Mouse (Mus musculus) adrenal gland, postnatal 4 days (tissue): Measurements from ENCODE around the gene Sun1. TPM values are rescaled to one million over a fixed set of nuclear protein-coding genes. Genes with fewer than 3 reads are reported as not detected.

Experiments
- DNase-seq, 2 experiments: peaks; one replicate each; pipeline ENCODE4 v3.0.0; 2021 to 2022; ENCODE audit warnings: low spot score in 2 of 2, mixed read lengths in 2 of 2
- total RNA-seq, 2 experiments: library from RNA; stranded (reverse); gene quantifications; 2 replicates each; pipeline ENCODE4 v1.2.3; 2021

Sun1 gene
- total RNA-seq, 2 experiments from 2014 or later, result 78.5 to 81.6 TPM

- DNase-seq, result no peak
Measured at GRCm38 (mm10) chr5:139206081-139206480, 5.6 kb downstream of the Sun1 start.

GRCm38 (mm10) chr5:139206525-139206924 lies 6.1 kb downstream of the Sun1 start:
- DNase-seq, result no peak

- no peak for DNase-seq
Measured at GRCm38 (mm10) chr5:139208183-139208582, 7.7 kb downstream of the Sun1 start.

GRCm38 (mm10) chr5:139208871-139209684 lies 8.6 kb downstream of the Sun1 start:
- DNase-seq, result no peak

GRCm38 (mm10) chr5:139209685-139210026 lies 9.2 kb downstream of the Sun1 start:
- DNase-seq, result no peak

GRCm38 (mm10) chr5:139211737-139212385 lies 11.4 kb downstream of the Sun1 start:
- DNase-seq, result no peak

- no peak for DNase-seq
Measured at GRCm38 (mm10) chr5:139214298-139214697, 13.9 kb downstream of the Sun1 start.

- no peak for DNase-seq
Measured at GRCm38 (mm10) chr5:139215184-139215583, 14.7 kb downstream of the Sun1 start.

- no peak for DNase-seq
Measured at GRCm38 (mm10) chr5:139216121-139216520, 15.7 kb downstream of the Sun1 start.

GRCm38 (mm10) chr5:139216774-139217173 lies 16.3 kb downstream of the Sun1 start:
- no peak for DNase-seq

GRCm38 (mm10) chr5:139220006-139220515 lies 19.6 kb downstream of the Sun1 start:
- no peak for DNase-seq

- DNase-seq, result no peak
Measured at GRCm38 (mm10) chr5:139220610-139221009, 20.2 kb downstream of the Sun1 start.

- no peak for DNase-seq
Measured at GRCm38 (mm10) chr5:139223331-139223730, 22.9 kb downstream of the Sun1 start.

- no peak for DNase-seq
Measured at GRCm38 (mm10) chr5:139227236-139227635, 26.8 kb downstream of the Sun1 start.

GRCm38 (mm10) chr5:139227645-139228044 lies 27.2 kb downstream of the Sun1 start:
- DNase-seq, result no peak

GRCm38 (mm10) chr5:139228318-139228717 lies 27.9 kb downstream of the Sun1 start:
- DNase-seq, result no peak

GRCm38 (mm10) chr5:139229716-139230115 lies 29.3 kb downstream of the Sun1 start:
- no peak for DNase-seq

GRCm38 (mm10) chr5:139232083-139232482 lies 31.6 kb downstream of the Sun1 start:
- no peak for DNase-seq

GRCm38 (mm10) chr5:139234423-139234822 lies 34.0 kb downstream of the Sun1 start:
- DNase-seq, result no peak

GRCm38 (mm10) chr5:139237436-139237835 lies 37.0 kb downstream of the Sun1 start:
- no peak for DNase-seq

GRCm38 (mm10) chr5:139241022-139241761 lies 40.8 kb downstream of the Sun1 start:
- no peak for DNase-seq

GRCm38 (mm10) chr5:139243384-139243783 lies 42.9 kb downstream of the Sun1 start:
- DNase-seq, result no peak
